In the genomic region with DNA sequence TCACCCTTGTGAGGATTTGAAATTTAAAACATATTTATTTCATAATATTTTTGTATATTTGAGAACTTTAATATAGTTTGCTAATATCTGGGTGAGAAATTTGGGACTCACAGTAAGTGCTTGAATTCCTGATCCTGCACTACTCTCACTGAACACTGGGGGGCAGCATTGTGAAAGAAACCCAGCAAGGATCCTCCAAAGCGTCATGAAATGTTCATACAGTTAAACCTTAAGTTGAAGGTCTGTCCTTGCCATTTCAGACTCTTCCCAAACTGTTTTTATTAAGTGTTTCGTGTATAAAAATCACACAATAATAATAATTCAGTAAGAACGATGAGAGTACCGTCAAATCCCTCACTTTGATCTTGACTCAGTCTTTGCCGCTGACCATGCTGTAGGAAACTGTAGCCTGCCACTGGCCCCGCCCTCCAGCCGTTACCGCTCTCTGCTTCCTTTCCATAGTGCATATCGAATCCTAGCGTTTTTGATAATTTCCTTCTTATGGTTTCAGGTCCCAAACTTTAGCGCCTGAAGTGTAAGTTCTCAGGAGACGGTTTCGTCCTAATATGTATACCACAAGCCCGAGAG, we compare ENCODE assay signal across 8 mouse cellular contexts. TPM values are rescaled to one million over a fixed set of nuclear protein-coding genes. Genes with fewer than 3 reads are reported as not detected.
DNase-seq lines count a peak whose midpoint lies in the region; ATAC-seq and TF ChIP-seq lines count a peak whose summit lies in the region.

No protein-coding gene starts in this region.

- peak; percentile 84 for DNase-seq in A20 (ENCODE audit: low read depth, low spot score)
- DNase-seq in kidney, postnatal 0 days (ENCODE audit: low spot score) = peak; percentile 82
- peak; percentile 75 for DNase-seq in liver, embryonic 11.5 days (ENCODE audit: low spot score)
- peak; percentile 90 for DNase-seq in naive thymus-derived CD4-positive, alpha-beta T cell, adult 2 months (ENCODE audit: low read depth)

- no peaks in the 10 kb centered on the region for H3K9me3 ChIP-seq in heart, embryonic 13.5 days
- no peaks in the 10 kb centered on the region for H3K9me3 ChIP-seq in kidney, postnatal 0 days (replicated peaks; ENCODE audit: low read length)
- no peaks in the 10 kb centered on the region for H3K9me3 ChIP-seq in liver, embryonic 11.5 days (ENCODE audit: control insufficient read depth, low read length)
- H3K9me3 ChIP-seq in stomach, embryonic 14.5 days (ENCODE audit: control insufficient read depth, low read depth, low read length) = no peaks in the 10 kb centered on the region

- peaks cover 4% of the 10 kb centered on the region; the same call in 1 of the 2 replicates for H3K4me1 ChIP-seq in bone marrow macrophage, adult 2 months (ENCODE audit: control insufficient read depth, insufficient read depth, low read length)
- peaks cover 9% of the 10 kb centered on the region for H3K4me1 ChIP-seq in heart, embryonic 13.5 days
- H3K4me1 ChIP-seq in kidney, postnatal 0 days (replicated peaks; ENCODE audit: insufficient read depth, low read length) = no peaks in the 10 kb centered on the region
- peaks cover 11% of the 10 kb centered on the region for H3K4me1 ChIP-seq in liver, embryonic 11.5 days (replicated peaks; ENCODE audit: control insufficient read depth, insufficient read depth, low read length)
- no peaks in the 10 kb centered on the region for H3K4me1 ChIP-seq in stomach, embryonic 14.5 days (ENCODE audit: control insufficient read depth, insufficient read depth, low read length)

- WGBS in heart, embryonic 13.5 days = 17% methylated on average over 14 of the region's 14 CpGs
- WGBS in kidney, postnatal 0 days = 20% methylated on average over 14 of the region's 14 CpGs
- WGBS in liver, embryonic 11.5 days = 18% methylated on average over 14 of the region's 14 CpGs
- 23% methylated on average over 14 of the region's 14 CpGs for WGBS in stomach, embryonic 14.5 days

- H3K36me3 ChIP-seq in heart, embryonic 13.5 days = no peaks in the 10 kb centered on the region
- H3K36me3 ChIP-seq in kidney, postnatal 0 days (ENCODE audit: insufficient read depth, low read length) = no peaks in the 10 kb centered on the region
- H3K36me3 ChIP-seq in liver, embryonic 11.5 days (ENCODE audit: control insufficient read depth, insufficient read depth, low read length) = no peaks in the 10 kb centered on the region
- no peaks in the 10 kb centered on the region for H3K36me3 ChIP-seq in stomach, embryonic 14.5 days (ENCODE audit: control insufficient read depth, insufficient read depth, low read length)

- H3K27ac ChIP-seq in bone marrow macrophage, adult 2 months (ENCODE audit: insufficient read depth, low read depth, low read length) = no peak overlapping the region
- no peak overlapping the region for H3K27ac ChIP-seq in heart, embryonic 13.5 days (replicated peaks)
- H3K27ac ChIP-seq in kidney, postnatal 0 days = no peak overlapping the region
- no peak overlapping the region for H3K27ac ChIP-seq in liver, embryonic 11.5 days (ENCODE audit: low read depth, low read length)
- no peak overlapping the region for H3K27ac ChIP-seq in stomach, embryonic 14.5 days (ENCODE audit: low read length)

- 0 out of 2 replicates have a peak overlapping the region, but pooled peaks have one; percentile 5 for H3K4me3 ChIP-seq in bone marrow macrophage, adult 2 months (ENCODE audit: insufficient read depth, low read length)
- H3K4me3 ChIP-seq in heart, embryonic 13.5 days = peak overlapping the region; percentile 24
- no peak overlapping the region for H3K4me3 ChIP-seq in kidney, postnatal 0 days (replicated peaks; ENCODE audit: low read depth, low read length)
- H3K4me3 ChIP-seq in liver, embryonic 11.5 days (ENCODE audit: low read depth, low read length) = no peak overlapping the region
- H3K4me3 ChIP-seq in stomach, embryonic 14.5 days (ENCODE audit: low read depth, low read length) = peak overlapping the region; percentile 6; the same call in 1 of the 2 replicates

- ATAC-seq in erythroblast, adult 5-6 weeks (replicated peaks; ENCODE audit: low FRiP score, poor library complexity, severe bottlenecking) = peak; percentile 83
- no peak for ATAC-seq in heart, embryonic 13.5 days (ENCODE audit: extremely low read depth, insufficient number of reproducible peaks, low FRiP score, low TSS enrichment)
- 0 out of 2 replicates have a peak, but pooled peaks have one; percentile 26 for ATAC-seq in kidney, postnatal 0 days (replicated peaks; ENCODE audit: low FRiP score, low read depth)
- ATAC-seq in liver, embryonic 11.5 days (replicated peaks; ENCODE audit: low FRiP score) = peak; percentile 68
- no peak for ATAC-seq in stomach, embryonic 14.5 days (ENCODE audit: insufficient number of reproducible peaks, insufficient read depth, low FRiP score, low read depth)

- peak overlapping the region; percentile 12; the same call in 1 of the 2 replicates for H3K9ac ChIP-seq in heart, embryonic 13.5 days
- H3K9ac ChIP-seq in kidney, postnatal 0 days (ENCODE audit: low read depth, low read length) = no peak overlapping the region
- H3K9ac ChIP-seq in liver, embryonic 11.5 days (ENCODE audit: low read depth, low read length) = no peak overlapping the region
- H3K9ac ChIP-seq in stomach, embryonic 14.5 days (replicated peaks; ENCODE audit: low read depth, low read length) = no peak overlapping the region

- peaks cover 6% of the 10 kb centered on the region; the same call in 1 of the 2 replicates for H3K27me3 ChIP-seq in heart, embryonic 13.5 days (replicated peaks)
- no peaks in the 10 kb centered on the region for H3K27me3 ChIP-seq in kidney, postnatal 0 days (ENCODE audit: insufficient read depth, low read length)
- no peaks in the 10 kb centered on the region for H3K27me3 ChIP-seq in liver, embryonic 11.5 days (replicated peaks; ENCODE audit: control insufficient read depth, insufficient read depth, low read length)
- no peaks in the 10 kb centered on the region for H3K27me3 ChIP-seq in stomach, embryonic 14.5 days (ENCODE audit: control insufficient read depth, insufficient read depth, low read length)

- TF ChIP-seq POLR2A in bone marrow macrophage, adult 2 months (IDR thresholded peaks at IDR 0.05; ENCODE audit: borderline replicate concordance, low read depth, low read length) = no peak

- peak overlapping the region; percentile 62 for H3K4me2 ChIP-seq in heart, embryonic 13.5 days
- peak overlapping the region; percentile 46 for H3K4me2 ChIP-seq in kidney, postnatal 0 days (ENCODE audit: low read length)
- peak overlapping the region; percentile 56 for H3K4me2 ChIP-seq in liver, embryonic 11.5 days
- H3K4me2 ChIP-seq in stomach, embryonic 14.5 days (replicated peaks; ENCODE audit: low read depth, low read length) = peak overlapping the region; percentile 39

- TF ChIP-seq CTCF in bone marrow macrophage, adult 2 months (IDR thresholded peaks at IDR 0.05; ENCODE audit: low read depth, low read length) = no peak
- TF ChIP-seq CTCF in kidney, postnatal 0 days (IDR thresholded peaks at IDR 0.05; ENCODE audit: low read depth) = peak; percentile 96

RNA-seq across cellular contexts. Expression of a gene that starts 39.4 kb away (rescaled TPM):
- polyA plus RNA-seq in bone marrow macrophage, adult 2 months (2012; ENCODE audit: insufficient read depth, insufficient read length, missing spikeins) = not detected in 2 replicates
- total RNA-seq in erythroblast, adult 5-6 weeks (2015; ENCODE audit: low replicate concordance) = not detected in 2 replicates
- not detected in 2 replicates for total RNA-seq in erythroblast, adult 5-6 weeks (2017; ENCODE audit: low replicate concordance)
- polyA plus RNA-seq in heart, embryonic 13.5 days (2015; fragmentation: Nextera tagmentation; extraction: Ambion mirVana) = not detected in 2 replicates
- polyA plus RNA-seq in kidney, postnatal 0 days (2015; fragmentation: Nextera tagmentation; extraction: Ambion mirVana) = not detected in 2 replicates
- polyA plus RNA-seq in liver, embryonic 11.5 days (2014; fragmentation: Nextera tagmentation; extraction: Ambion mirVana) = not detected in 2 replicates
- not detected in 2 replicates for polyA plus RNA-seq in stomach, embryonic 14.5 days (2014; fragmentation: Nextera tagmentation; extraction: Ambion mirVana)

Comparison
In these comparisons a context has a peak if more than half of its experiments do, and no peak if none do; other contexts are left out.
1. H3K4me3 ChIP-seq: peak in bone marrow macrophage, adult 2 months (single experiment), heart, embryonic 13.5 days (single experiment) and stomach, embryonic 14.5 days (single experiment); none in kidney, postnatal 0 days (single experiment) and liver, embryonic 11.5 days (single experiment).
2. ATAC-seq: peak in erythroblast, adult 5-6 weeks (single experiment), kidney, postnatal 0 days (single experiment) and liver, embryonic 11.5 days (single experiment); none in heart, embryonic 13.5 days (single experiment) and stomach, embryonic 14.5 days (single experiment).
3. Peak in every context shown above with its lines, with median percentiles within 50 percentile points of each other: DNase-seq and H3K4me2 ChIP-seq.